Mouse (Mus musculus): ENCODE measurements around the gene Rbm4b. TPM values are rescaled to one million over a fixed set of nuclear protein-coding genes. Genes with fewer than 3 reads are reported as not detected.
"Not testable (repeated sequence)": the region's sequence is repeated elsewhere in the genome, so short reads cannot be mapped to it uniquely, and the experiment has no call there.

The Rbm4b gene
- polyA plus RNA-seq, 1 experiment = 233 TPM

DNA sequence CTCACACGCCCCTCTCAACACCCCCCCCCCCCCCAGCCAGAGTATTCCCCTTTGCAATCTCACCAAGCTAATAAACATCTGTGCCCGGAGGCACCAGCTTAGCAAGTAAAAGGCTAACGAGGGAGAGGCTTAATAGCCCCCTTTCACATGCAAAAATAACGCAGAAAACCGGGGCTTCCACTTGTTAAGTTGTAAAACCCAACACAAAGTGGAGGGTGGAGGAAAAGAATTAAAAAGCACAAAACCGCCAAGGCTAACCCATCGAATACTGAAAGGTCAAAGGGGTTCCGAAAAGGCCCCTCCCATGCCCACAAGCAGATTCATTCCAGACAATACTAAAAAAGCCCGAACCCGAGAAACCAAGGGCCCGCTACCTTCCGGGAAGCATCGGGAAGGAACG lies 54.0 kb downstream of the Rbm4b start:
- Histone ChIP-seq H3K4me3 (ENCODE audit: control insufficient read depth, low read depth, low read length) (peak overlapping the region; percentile 95), H3K27me3 (ENCODE audit: control insufficient read depth, insufficient read depth, low read length) (no peaks in the 10 kb centered on the region), H3K36me3 (ENCODE audit: control insufficient read depth, insufficient read depth, low read length) (peaks cover 2% of the 10 kb centered on the region; the same call in 1 of the 2 replicates), H3K27ac (ENCODE audit: control insufficient read depth, insufficient read depth, low read depth, low read length) (peak overlapping the region; percentile 100), H3K4me1 (ENCODE audit: control insufficient read depth, insufficient read depth, low read length) (no peaks in the 10 kb centered on the region; the same call in 1 of the 2 replicates)
- TF ChIP-seq POLR2A (IDR thresholded peaks at IDR 0.05; ENCODE audit: control insufficient read depth, low read depth, low read length) (no peak), CTCF (IDR thresholded peaks at IDR 0.05; ENCODE audit: control insufficient read depth, insufficient read depth, insufficient replicate concordance, low read depth, low read length) (no peak)

GRCm38 (mm10) chr19:4810746-4811062 lies 54.4 kb downstream of the Rbm4b start:
- peaks cover 2% of the 10 kb centered on the region; the same call in 1 of the 2 replicates for H3K36me3 ChIP-seq (ENCODE audit: control insufficient read depth, insufficient read depth, low read length)
- no peaks in the 10 kb centered on the region; the same call in 1 of the 2 replicates for H3K4me1 ChIP-seq (ENCODE audit: control insufficient read depth, insufficient read depth, low read length)
- TF ChIP-seq CTCF (IDR thresholded peaks at IDR 0.05; ENCODE audit: control insufficient read depth, insufficient read depth, insufficient replicate concordance, low read depth, low read length) (no peak), POLR2A (IDR thresholded peaks at IDR 0.05; ENCODE audit: control insufficient read depth, low read depth, low read length) (no peak)
- peak overlapping the region; percentile 100 for H3K27ac ChIP-seq (ENCODE audit: control insufficient read depth, insufficient read depth, low read depth, low read length)
- H3K27me3 ChIP-seq (ENCODE audit: control insufficient read depth, insufficient read depth, low read length) = no peaks in the 10 kb centered on the region
- peak overlapping the region; percentile 95 for H3K4me3 ChIP-seq (ENCODE audit: control insufficient read depth, low read depth, low read length)

- Histone ChIP-seq H3K27ac (ENCODE audit: control insufficient read depth, insufficient read depth, low read depth, low read length) (peak within 1 kb of the TSS; percentile 100), H3K27me3 (ENCODE audit: control insufficient read depth, insufficient read depth, low read length) (no peaks in the 10 kb centered on the region), H3K36me3 (ENCODE audit: control insufficient read depth, insufficient read depth, low read length) (peaks cover 2% of the 10 kb centered on the region; the same call in 1 of the 2 replicates), H3K4me1 (ENCODE audit: control insufficient read depth, insufficient read depth, low read length) (no peaks in the 10 kb centered on the region; the same call in 1 of the 2 replicates), H3K4me3 (ENCODE audit: control insufficient read depth, low read depth, low read length) (peak within 1 kb of the TSS; percentile 95)
- peak; percentile 90 for TF ChIP-seq POLR2A (IDR thresholded peaks at IDR 0.05; ENCODE audit: control insufficient read depth, low read depth, low read length)
- TF ChIP-seq CTCF (IDR thresholded peaks at IDR 0.05; ENCODE audit: control insufficient read depth, insufficient read depth, insufficient replicate concordance, low read depth, low read length) = no peak
Observed at GRCm38 (mm10) chr19:4811063-4811908, 55.0 kb downstream of the Rbm4b start, which contains the start of the genes Gm21992 and Rbm14. Gene Gm21992, minus strand, starts transcription at chr19:4811612. Gene Rbm14, minus strand, starts transcription at chr19:4811634.

DNA sequence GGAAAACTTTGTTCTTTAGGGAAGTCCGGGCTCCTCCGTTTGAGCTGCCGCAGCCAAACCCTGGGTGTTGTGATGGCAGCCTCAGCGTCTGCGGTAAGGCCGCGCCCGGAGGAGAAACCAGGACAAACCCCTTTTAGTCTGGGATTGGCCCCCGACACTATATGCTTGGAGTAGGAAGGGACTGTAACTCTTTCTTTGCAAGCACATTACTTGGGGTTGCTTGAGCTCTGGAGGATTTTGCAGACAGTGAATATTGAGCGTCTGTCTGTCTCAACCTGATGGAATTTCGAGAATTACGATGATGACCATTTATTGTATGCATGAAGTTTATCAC lies 55.6 kb downstream of the Rbm4b start:
- Histone ChIP-seq H3K27me3 (ENCODE audit: control insufficient read depth, insufficient read depth, low read length) (no peaks in the 10 kb centered on the region), H3K27ac (ENCODE audit: control insufficient read depth, insufficient read depth, low read depth, low read length) (peak overlapping the region; percentile 98), H3K4me3 (ENCODE audit: control insufficient read depth, low read depth, low read length) (peak overlapping the region; percentile 95), H3K36me3 (ENCODE audit: control insufficient read depth, insufficient read depth, low read length) (peaks cover 2% of the 10 kb centered on the region; the same call in 1 of the 2 replicates), H3K4me1 (ENCODE audit: control insufficient read depth, insufficient read depth, low read length) (no peaks in the 10 kb centered on the region; the same call in 1 of the 2 replicates)
- no peak for TF ChIP-seq POLR2A (IDR thresholded peaks at IDR 0.05; ENCODE audit: control insufficient read depth, low read depth, low read length)
- TF ChIP-seq CTCF (IDR thresholded peaks at IDR 0.05; ENCODE audit: control insufficient read depth, insufficient read depth, insufficient replicate concordance, low read depth, low read length) = no peak

DNA sequence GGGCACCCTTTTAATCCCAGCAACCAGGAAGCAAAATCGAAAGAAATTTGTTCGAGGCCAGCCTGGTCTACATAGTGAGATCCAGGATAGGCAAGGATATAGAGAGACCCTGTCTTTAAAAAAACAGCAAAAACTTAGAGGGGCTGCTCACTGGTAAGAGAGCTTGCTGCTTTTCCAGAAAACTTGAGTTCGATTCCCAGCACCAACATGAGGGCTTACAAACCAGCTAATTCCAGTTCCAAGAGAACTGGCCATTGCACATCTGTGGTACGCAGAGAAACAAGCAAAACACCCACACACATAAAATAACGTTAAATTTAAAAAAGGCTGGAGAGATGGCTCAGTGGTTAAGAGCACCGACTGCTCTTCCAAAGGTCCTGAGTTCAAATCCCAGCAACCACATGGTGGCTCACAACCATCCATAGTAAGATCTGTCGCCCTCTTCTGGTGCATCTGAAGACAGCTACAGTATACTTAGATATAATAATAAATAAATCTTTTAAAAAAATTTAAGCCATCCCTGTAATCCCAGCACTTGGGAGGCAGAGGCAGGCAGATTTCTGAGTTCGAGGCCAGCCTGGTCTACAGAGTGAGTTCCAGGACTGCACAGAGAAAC lies 56.1 kb downstream of the Rbm4b start:
- H3K27me3 ChIP-seq (ENCODE audit: control insufficient read depth, insufficient read depth, low read length); H3K36me3 ChIP-seq (ENCODE audit: control insufficient read depth, insufficient read depth, low read length); H3K4me1 ChIP-seq (ENCODE audit: control insufficient read depth, insufficient read depth, low read length): not testable (repeated sequence)
- peak overlapping the region; percentile 98 for H3K27ac ChIP-seq (ENCODE audit: control insufficient read depth, insufficient read depth, low read depth, low read length)
- H3K4me3 ChIP-seq (ENCODE audit: control insufficient read depth, low read depth, low read length) = peak overlapping the region; percentile 95

DNA sequence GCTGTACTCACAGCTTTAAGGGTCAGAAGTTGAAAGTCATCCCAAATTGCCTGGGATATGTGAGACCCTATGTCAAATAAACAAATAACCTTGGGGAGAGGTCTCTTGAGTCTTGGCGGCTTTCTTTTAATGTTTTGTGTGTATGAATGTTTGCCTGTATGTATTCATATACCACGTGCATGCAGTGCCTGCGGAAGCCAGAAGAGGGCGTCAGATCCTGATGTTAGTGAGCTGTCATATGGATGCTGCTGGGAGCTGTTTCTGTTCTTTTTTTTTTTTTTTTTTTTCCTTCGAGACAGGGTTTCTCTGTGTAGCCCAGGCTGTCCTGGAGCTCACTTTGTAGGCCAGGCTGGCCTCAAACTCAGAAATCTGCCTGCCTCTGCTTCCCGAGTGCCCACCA lies 56.7 kb downstream of the Rbm4b start:
- TF ChIP-seq POLR2A (IDR thresholded peaks at IDR 0.05; ENCODE audit: control insufficient read depth, low read depth, low read length) (no peak), CTCF (IDR thresholded peaks at IDR 0.05; ENCODE audit: control insufficient read depth, insufficient read depth, insufficient replicate concordance, low read depth, low read length) (peak; percentile 55; the same call in 1 of the 2 replicates)

More for the DNA sequence above, 56.7 kb downstream of the Rbm4b start:
- Histone ChIP-seq H3K27ac (ENCODE audit: control insufficient read depth, insufficient read depth, low read depth, low read length) (no peak overlapping the region), H3K27me3 (ENCODE audit: control insufficient read depth, insufficient read depth, low read length) (no peaks in the 10 kb centered on the region), H3K4me1 (ENCODE audit: control insufficient read depth, insufficient read depth, low read length) (no peaks in the 10 kb centered on the region; the same call in 1 of the 2 replicates), H3K4me3 (ENCODE audit: control insufficient read depth, low read depth, low read length) (peak overlapping the region; percentile 58), H3K36me3 (ENCODE audit: control insufficient read depth, insufficient read depth, low read length) (peaks cover 2% of the 10 kb centered on the region; the same call in 1 of the 2 replicates)

Other genes starting within 250 kb of the Rbm4b start
- 14.3 and 15.2 TPM in 2 replicates for gene Pcx, start 246.0 kb upstream of the Rbm4b start, polyA plus RNA-seq (2012; rRNA removed)
- gene Lrfn4, start 140.8 kb upstream of the Rbm4b start, polyA plus RNA-seq (2012; rRNA removed) = 1.7 and 1.9 TPM in 2 replicates
- 41.2 and 43.7 TPM in 2 replicates for gene Rce1, start 130.9 kb upstream of the Rbm4b start, polyA plus RNA-seq (2012; rRNA removed)
- gene Gm960, start 57.8 kb upstream of the Rbm4b start, polyA plus RNA-seq (2012; rRNA removed) = 4.9 and 5.1 TPM in 2 replicates
- gene Sptbn2, start 45.3 kb upstream of the Rbm4b start, polyA plus RNA-seq (2012; rRNA removed) = 1.1 and 1.3 TPM in 2 replicates
- 22.6 and 26.4 TPM in 2 replicates for gene Rbm4, start 37.4 kb downstream of the Rbm4b start, polyA plus RNA-seq (2012; rRNA removed)
- 5.9 and 9.4 TPM in 2 replicates for gene Gm21992, start 55.1 kb downstream of the Rbm4b start, polyA plus RNA-seq (2012; rRNA removed)
- gene Rbm14, start 55.1 kb downstream of the Rbm4b start, polyA plus RNA-seq (2012; rRNA removed) = 44.0 and 45.7 TPM in 2 replicates
- gene Ccs, start 82.8 kb downstream of the Rbm4b start, polyA plus RNA-seq (2012; rRNA removed) = 57.9 and 66.4 TPM in 2 replicates
- 39.4 and 40.3 TPM in 2 replicates for gene Ccdc87, start 82.9 kb downstream of the Rbm4b start, polyA plus RNA-seq (2012; rRNA removed)
- gene Ctsf, start 98.6 kb downstream of the Rbm4b start, polyA plus RNA-seq (2012; rRNA removed) = 32.4 and 35.7 TPM in 2 replicates
- 8.6 and 8.9 TPM in 2 replicates for gene Actn3, start 121.4 kb downstream of the Rbm4b start, polyA plus RNA-seq (2012; rRNA removed)
- gene Zdhhc24, start 122.2 kb downstream of the Rbm4b start, polyA plus RNA-seq (2012; rRNA removed) = 9.2 and 10.7 TPM in 2 replicates
- gene Bbs1, start 150.1 kb downstream of the Rbm4b start, polyA plus RNA-seq (2012; rRNA removed) = 15.5 and 16.5 TPM in 2 replicates
- 81.8 and 95.7 TPM in 2 replicates for gene Dpp3, start 171.8 kb downstream of the Rbm4b start, polyA plus RNA-seq (2012; rRNA removed)
- 0.77 and 0.96 TPM in 2 replicates for gene Peli3, start 186.6 kb downstream of the Rbm4b start, polyA plus RNA-seq (2012; rRNA removed)
- 76.0 and 89.3 TPM in 2 replicates for gene Mrpl11, start 205.7 kb downstream of the Rbm4b start, polyA plus RNA-seq (2012; rRNA removed)
- 1.4 and 1.5 TPM in 2 replicates for gene Npas4, start 233.8 kb downstream of the Rbm4b start, polyA plus RNA-seq (2012; rRNA removed)